8 mouse cellular contexts compared by ENCODE assay signal in the genomic region with DNA sequence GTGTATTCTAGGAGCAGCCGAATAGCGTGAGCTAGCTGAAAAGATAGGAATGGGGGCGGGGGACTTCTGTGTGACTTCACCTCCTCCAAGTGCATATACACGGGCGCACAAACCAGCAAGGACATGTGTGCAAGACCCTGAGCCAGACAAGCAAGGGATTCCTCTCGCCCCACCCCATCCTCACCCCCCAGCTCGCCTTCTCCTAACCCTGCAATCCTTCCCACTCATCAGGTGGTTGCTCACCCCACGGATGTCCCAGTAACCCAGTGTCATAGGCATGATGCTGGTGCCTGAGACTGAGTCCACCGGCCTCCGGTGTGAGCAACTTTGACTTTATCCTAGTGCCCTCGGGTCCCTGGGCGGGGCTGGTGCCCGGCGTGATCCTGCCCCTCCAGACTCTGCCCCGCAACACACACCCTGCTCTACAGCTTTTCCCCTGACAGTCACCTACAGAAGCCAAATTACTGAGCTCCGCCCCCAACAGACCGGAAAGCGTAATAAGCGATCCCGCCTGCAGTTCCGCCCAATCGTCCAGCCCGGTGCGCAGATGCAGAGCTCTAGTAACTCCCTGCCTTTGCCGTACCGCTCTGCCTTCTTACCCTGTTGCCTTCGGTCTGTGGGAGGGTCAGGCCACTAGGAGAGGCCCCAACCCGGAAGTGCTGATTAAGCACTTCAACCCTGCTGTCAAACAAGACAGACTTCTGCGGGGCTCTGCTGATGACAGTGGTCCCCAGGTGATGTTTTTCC. TPM values are rescaled to one million over a fixed set of nuclear protein-coding genes. Genes with fewer than 3 reads are reported as not detected.
DNase-seq lines count a peak whose midpoint lies in the region; ATAC-seq lines count a peak whose summit lies in the region.

Gene Gstm4 (minus strand): TSS at position 501 of the 747 bp plus-strand sequence.

- H3K9me3 ChIP-seq in intestine, embryonic 14.5 days (ENCODE audit: control insufficient read depth, low read length), result no peaks in the 10 kb centered on the region

- no peaks in the 10 kb centered on the region for H3K27me3 ChIP-seq in intestine, embryonic 14.5 days (replicated peaks; ENCODE audit: control insufficient read depth, insufficient read depth, low read length)

- peak within 1 kb of the TSS; percentile 48; the same call in 1 of the 2 replicates for H3K27ac ChIP-seq in intestine, embryonic 14.5 days (ENCODE audit: low read depth)

- no peaks in the 10 kb centered on the region for H3K36me3 ChIP-seq in intestine, embryonic 14.5 days (ENCODE audit: control insufficient read depth, insufficient read depth, low read length)

- H3K9ac ChIP-seq in intestine, embryonic 14.5 days (ENCODE audit: low read length), result peak within 1 kb of the TSS; percentile 51

- H3K4me1 ChIP-seq in intestine, embryonic 14.5 days (replicated peaks; ENCODE audit: control insufficient read depth, insufficient read depth, low read length), result peaks cover 10% of the 10 kb centered on the region

- DNase-seq in adrenal gland, postnatal 10 days, result peak; percentile 91
- DNase-seq in embryo, embryonic 9.5 days (ENCODE audit: extremely low spot score), result peak; percentile 78
- peak; percentile 78 to 84 for DNase-seq in gastrocnemius, postnatal 36 days
- DNase-seq in intestine, embryonic 14.5 days (ENCODE audit: low spot score), result peak; percentile 85
- peak; percentile 78 to 91 for DNase-seq in left cerebral cortex, postnatal 10 days (ENCODE audit: extremely low spot score in 1 of 2, low spot score in 2 of 2)
- peak; percentile 90 to 91 for DNase-seq in right cerebral cortex, postnatal 10 days (ENCODE audit: low spot score in 2 of 2)
- DNase-seq in urinary bladder, postnatal 14 days (ENCODE audit: low spot score), result peak; percentile 92

- peak; percentile 91 for ATAC-seq in intestine, embryonic 14.5 days (replicated peaks; ENCODE audit: low FRiP score, low TSS enrichment, low read depth)
- ATAC-seq in megakaryocyte progenitor cell, adult 5-6 weeks (replicated peaks; ENCODE audit: poor library complexity), result peak; percentile 96

- peak within 1 kb of the TSS; percentile 86 for H3K4me2 ChIP-seq in intestine, embryonic 14.5 days (ENCODE audit: low read length)

- H3K4me3 ChIP-seq in intestine, embryonic 14.5 days (ENCODE audit: low read depth, low read length), result peak within 1 kb of the TSS; percentile 53

- 4% methylated on average over 29 of the region's 29 CpGs for WGBS in intestine, embryonic 14.5 days

- intact Hi-C loops in gastrocnemius, postnatal 36 days (cut with DNase I), result no loop called here
- intact Hi-C loops in left cerebral cortex, postnatal 10 days (cut with DNase I), result loop anchor here (10.0 kb wide), 1 partner anchor 340 kb away; no protein-coding TSS in a partner anchor

RNA-seq across cellular contexts. Expression of gene Gstm4, which starts in this region (rescaled TPM):
- total RNA-seq in adrenal gland, postnatal 10 days (2021), result 10 to 100 TPM; 12.8 to 13.3 TPM
- total RNA-seq in gastrocnemius, postnatal 36 days (2021), result 10 to 100 TPM; 11.3 to 13.5 TPM
- 20.4 and 20.6 TPM in 2 replicates for polyA plus RNA-seq in intestine, embryonic 14.5 days (2014; fragmentation: Nextera tagmentation; extraction: Ambion mirVana)
- 10 to 100 TPM; 13.2 to 13.5 TPM for total RNA-seq in left cerebral cortex, postnatal 10 days (2021)
- 12.5 and 15.8 TPM in 2 replicates for total RNA-seq in megakaryocyte progenitor cell, adult 5-6 weeks (2015)
- total RNA-seq in megakaryocyte progenitor cell, adult 5-6 weeks (2017), result 15.1 and 22.1 TPM in 2 replicates

Comparison
In these comparisons a context has a peak if more than half of its experiments do, and no peak if none do; other contexts are left out.
1. Peak in every context shown above with its lines: DNase-seq, ATAC-seq, H3K4me3 ChIP-seq and H3K27ac ChIP-seq.